Mouse (Mus musculus) heart, embryonic 15.5 days (tissue): Measurements from ENCODE around the gene Pprc1. TPM values are rescaled to one million over a fixed set of nuclear protein-coding genes. Genes with fewer than 3 reads are reported as not detected.

Experiments
- ATAC-seq: fragments of 200-750 bp; cut with Nextera tagmentation; replicated peaks from 2 replicates; pipeline ENCODE4 v1.8.0; 2017; ENCODE audit warnings: low read depth, moderate TSS enrichment; ENCODE audit not compliant: insufficient number of reproducible peaks, insufficient read depth, low FRiP score
- H3K27ac ChIP-seq: fragments of 300-500 bp; sonication (generic); 2 replicates; pipeline ENCODE4 v1.5.1; 2015; ENCODE audit warnings: mild to moderate bottlenecking, inconsistent platforms
- H3K27me3 ChIP-seq: fragments of 300-500 bp; sonication (generic); 2 replicates; pipeline ENCODE4 v1.6.1; 2015; ENCODE audit warnings: inconsistent platforms
- H3K36me3 ChIP-seq: fragments of 300-500 bp; sonication (generic); 2 replicates; pipeline ENCODE4 v1.6.1; 2015; ENCODE audit warnings: mild to moderate bottlenecking, inconsistent platforms
- H3K4me1 ChIP-seq: fragments of 300-500 bp; sonication (generic); replicated peaks from 2 replicates; pipeline ENCODE4 v1.6.1; 2015; ENCODE audit warnings: inconsistent platforms
- H3K4me2 ChIP-seq: fragments of 300-500 bp; sonication (generic); 2 replicates; pipeline ENCODE4 v1.6.1; 2015; ENCODE audit warnings: inconsistent platforms, mild to moderate bottlenecking, moderate library complexity
- H3K4me3 ChIP-seq: fragments of 300-500 bp; sonication (generic); 2 replicates; pipeline ENCODE4 v1.5.1; 2015; ENCODE audit warnings: mild to moderate bottlenecking, inconsistent platforms
- H3K9ac ChIP-seq: fragments of 300-500 bp; sonication (generic); 2 replicates; pipeline ENCODE4 v1.6.1; 2015; ENCODE audit warnings: mild to moderate bottlenecking, inconsistent platforms
- H3K9me3 ChIP-seq: fragments of 300-500 bp; sonication (generic); replicated peaks from 2 replicates; pipeline ENCODE4 v1.6.1; 2016; ENCODE audit warnings: inconsistent platforms
- WGBS: fragments of 180-500 bp; shearing (Covaris S2); methylation state at CpG from one replicate; pipeline ENCODE4 v1.1.7; 2015; ENCODE audit warnings: mixed read lengths; 5-methylcytosine and 5-hydroxymethylcytosine counted together
- polyA plus RNA-seq: library from polyadenylated mRNA; unstranded; fragments of >200 nt; fragmentation: Nextera tagmentation; extraction: Ambion mirVana; gene quantifications from 2 replicates; pipeline ENCODE4 v1.2.1, GENCODE M21; 2015

Pprc1 gene
- polyA plus RNA-seq, 1 experiment from 2014 or later = 17.7 TPM

DNA sequence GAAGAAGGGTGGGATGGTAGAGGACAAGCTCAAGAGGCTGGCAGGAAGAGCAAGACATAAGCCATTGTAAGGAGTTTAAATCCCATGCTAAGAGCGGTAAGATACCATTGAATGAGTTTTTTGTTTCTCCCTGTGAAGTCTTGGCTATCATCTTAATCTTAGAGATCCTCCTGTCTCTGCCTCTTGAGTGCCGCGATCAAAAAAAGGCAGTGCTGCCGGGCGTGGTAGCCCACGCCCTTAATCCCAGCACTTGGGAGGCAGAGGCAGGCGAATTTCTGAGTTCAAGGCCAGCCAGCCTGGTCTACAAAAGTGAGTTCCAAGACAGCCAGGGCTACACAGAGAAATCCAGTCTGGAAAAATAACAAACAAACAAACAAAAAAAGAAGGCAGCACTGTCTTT lies 13.8 kb downstream of the Pprc1 start:
- 91% methylated on average over 7 of the region's 7 CpGs for WGBS
- Histone ChIP-seq H3K9me3 (no peaks in the 10 kb centered on the region), H3K9ac (0 out of 2 replicates have a peak overlapping the region, but pooled peaks have one; percentile 74)

DNA sequence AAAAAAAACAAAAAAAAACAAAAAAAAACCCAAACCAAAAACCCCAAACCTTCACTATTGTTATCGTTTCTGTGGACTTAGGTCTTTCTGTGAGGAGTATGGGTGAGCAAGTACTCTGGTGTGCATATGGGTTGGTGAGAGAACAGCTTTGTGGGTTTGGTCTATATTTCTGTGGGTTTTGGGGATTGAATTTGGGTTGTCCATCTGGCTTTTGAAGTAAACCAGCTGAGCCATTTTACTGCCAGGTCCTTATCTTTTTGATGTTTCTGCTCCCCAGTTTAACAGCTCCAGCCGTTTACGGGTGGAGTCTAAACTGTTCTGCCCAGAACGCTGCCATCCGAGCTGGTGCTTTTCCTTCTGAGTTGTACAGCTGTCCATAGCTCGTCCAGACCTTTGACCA lies 16.2 kb downstream of the Pprc1 start:
- no peak overlapping the region for H3K4me2 ChIP-seq
- no peak overlapping the region for H3K4me3 ChIP-seq

More for the DNA sequence above, 13.8 kb downstream of the Pprc1 start:
- H3K36me3 ChIP-seq = peaks cover 20% of the 10 kb centered on the region
- H3K27ac ChIP-seq = no peak overlapping the region
- ATAC-seq = no peak
- H3K4me3 ChIP-seq = peak overlapping the region; percentile 86; the same call in 1 of the 2 replicates
- H3K4me2 ChIP-seq = peak overlapping the region; percentile 81; the same call in 1 of the 2 replicates
- H3K27me3 ChIP-seq = no peaks in the 10 kb centered on the region
- peaks cover 30% of the 10 kb centered on the region for H3K4me1 ChIP-seq

DNA sequence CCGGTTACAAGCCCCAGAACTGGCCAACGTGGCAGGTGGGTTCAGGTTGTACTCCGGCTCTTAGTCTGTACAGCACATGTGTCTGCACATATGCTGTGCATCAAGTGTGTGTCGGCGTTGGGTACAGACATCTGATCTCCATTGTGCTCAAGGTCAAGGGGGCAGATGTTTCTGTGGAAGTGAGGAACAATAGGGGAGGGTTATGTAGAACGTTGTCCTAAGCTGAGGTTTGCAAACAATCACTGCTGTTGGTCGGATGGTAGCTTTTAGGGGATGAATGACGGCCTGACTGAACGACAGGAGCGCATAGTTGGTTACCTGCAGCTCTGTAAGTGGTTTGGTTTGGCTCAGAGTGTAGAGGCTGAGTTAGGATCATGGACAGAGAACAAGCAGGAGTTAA lies 23.4 kb downstream of the Pprc1 start:
- Histone ChIP-seq H3K4me2 (no peak overlapping the region), H3K9me3 (no peaks in the 10 kb centered on the region), H3K4me1 (no peaks in the 10 kb centered on the region), H3K4me3 (no peak overlapping the region), H3K9ac (no peak overlapping the region), H3K27ac (no peak overlapping the region), H3K36me3 (peaks cover 79% of the 10 kb centered on the region), H3K27me3 (no peaks in the 10 kb centered on the region)
- ATAC-seq = no peak
- 75% methylated on average over 10 of the region's 10 CpGs for WGBS

More for the DNA sequence above, 16.2 kb downstream of the Pprc1 start:
- H3K36me3 ChIP-seq = peaks cover 43% of the 10 kb centered on the region
- H3K9me3 ChIP-seq = no peaks in the 10 kb centered on the region
- H3K9ac ChIP-seq = no peak overlapping the region
- WGBS = 56% methylated on average over 6 of the region's 6 CpGs
- H3K27me3 ChIP-seq = no peaks in the 10 kb centered on the region
- no peak overlapping the region for H3K27ac ChIP-seq
- no peak for ATAC-seq
- peaks cover 27% of the 10 kb centered on the region for H3K4me1 ChIP-seq

DNA sequence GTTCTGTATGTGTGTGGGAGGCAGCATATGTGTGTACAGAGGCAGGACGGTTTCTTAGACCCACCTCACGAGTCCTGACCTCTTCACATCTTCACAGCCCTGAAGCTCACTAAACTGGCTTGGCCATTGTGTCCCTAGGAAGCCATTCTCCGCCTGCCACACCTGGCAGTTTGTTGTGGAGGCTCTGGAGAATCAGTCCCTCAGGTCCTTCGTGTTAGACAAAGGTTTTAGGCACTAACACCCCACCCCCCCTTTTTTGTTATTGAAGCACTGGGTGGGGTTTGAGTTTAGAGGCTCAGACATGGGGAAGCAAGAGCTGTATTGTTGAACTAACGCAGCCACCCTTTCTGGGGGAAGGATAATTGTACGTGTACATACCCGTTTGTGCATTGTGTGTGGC lies 28.6 kb downstream of the Pprc1 start:
- Histone ChIP-seq H3K27me3 (no peaks in the 10 kb centered on the region), H3K4me3 (no peak overlapping the region), H3K9me3 (no peaks in the 10 kb centered on the region), H3K4me1 (peaks cover 17% of the 10 kb centered on the region), H3K4me2 (no peak overlapping the region), H3K36me3 (peaks cover 34% of the 10 kb centered on the region), H3K27ac (no peak overlapping the region), H3K9ac (no peak overlapping the region)
- no peak for ATAC-seq
- WGBS = 88% methylated on average over 7 of the region's 7 CpGs

DNA sequence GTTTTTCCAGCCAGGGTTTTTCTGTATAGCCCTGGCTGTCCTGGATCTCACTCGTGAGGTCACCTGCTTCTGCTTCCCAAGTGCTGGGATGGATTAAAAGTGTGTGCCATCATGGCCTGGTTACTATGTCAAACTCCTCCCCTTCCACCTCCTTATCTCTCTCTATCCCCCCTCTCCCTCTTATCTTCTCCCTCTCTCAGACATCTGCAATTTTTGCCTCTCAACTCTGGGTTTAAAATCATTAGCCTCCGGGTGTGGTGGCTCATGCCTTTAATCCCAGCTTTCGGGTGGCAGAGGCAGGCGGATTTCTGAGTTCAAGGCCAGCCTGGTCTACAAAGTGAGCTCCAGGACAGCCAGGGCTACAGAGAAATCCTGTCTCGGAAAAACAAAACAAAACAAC lies 29.6 kb downstream of the Pprc1 start:
- Histone ChIP-seq H3K4me1 (peaks cover 17% of the 10 kb centered on the region), H3K36me3 (peaks cover 30% of the 10 kb centered on the region; the same call in 1 of the 2 replicates), H3K9me3 (no peaks in the 10 kb centered on the region), H3K4me2 (no peak overlapping the region), H3K9ac (no peak overlapping the region), H3K4me3 (no peak overlapping the region), H3K27me3 (no peaks in the 10 kb centered on the region), H3K27ac (no peak overlapping the region)
- 81% methylated on average over 5 of the region's 5 CpGs for WGBS
- no peak for ATAC-seq

DNA sequence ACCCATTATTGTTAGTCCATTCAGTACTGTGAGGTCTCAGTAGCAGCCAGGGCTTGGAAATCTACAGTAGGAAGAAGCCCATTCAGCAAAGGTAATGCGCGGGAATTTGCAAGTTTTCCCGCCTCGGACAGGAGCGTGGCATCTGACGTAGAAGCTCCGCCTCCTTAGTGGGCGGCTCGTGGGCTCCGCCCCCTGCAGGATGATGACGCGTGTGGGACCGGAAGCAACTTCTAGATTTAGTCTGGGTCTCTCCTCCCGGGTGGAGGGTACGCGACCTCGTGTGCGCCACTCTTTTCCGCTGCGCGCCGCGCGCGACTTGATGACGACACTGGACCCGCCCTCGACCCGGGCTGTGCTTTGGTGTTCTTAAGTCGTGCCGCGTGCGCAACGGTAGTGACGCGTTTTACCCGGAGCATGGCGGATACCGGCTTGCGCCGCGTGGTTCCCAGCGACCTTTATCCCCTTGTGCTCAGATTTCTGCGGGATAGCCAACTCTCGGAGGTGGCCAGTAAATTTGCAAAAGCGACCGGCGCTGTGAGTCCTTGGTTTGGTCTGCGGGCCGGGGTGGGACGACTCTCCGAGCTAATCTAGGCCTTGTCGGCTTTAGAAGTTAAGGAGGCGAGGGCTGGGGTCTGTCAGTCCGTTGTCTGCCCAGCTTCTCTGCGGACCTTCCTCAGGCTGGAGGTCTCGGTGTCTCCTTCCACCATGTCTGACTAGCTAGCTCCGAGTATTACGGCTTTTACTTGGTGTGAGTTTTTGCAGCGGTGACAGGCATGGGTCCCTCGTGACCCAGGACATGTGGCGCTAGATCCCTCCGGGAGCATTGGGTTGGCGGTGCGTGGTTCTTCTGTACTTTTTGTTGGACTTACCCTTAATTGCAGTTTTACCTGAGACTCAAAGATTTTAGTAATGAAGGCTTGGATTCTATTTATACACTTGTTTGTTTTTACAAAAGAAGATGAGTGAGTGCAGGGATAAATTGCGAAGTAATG lies 31.2 kb downstream of the Pprc1 start, which contains the start of gene Nolc1:
TSS of gene Nolc1 (plus strand) at position 248 of the 992 bp plus-strand sequence.
- peaks cover 35% of the 10 kb centered on the region for H3K36me3 ChIP-seq
- no peaks in the 10 kb centered on the region for H3K9me3 ChIP-seq
- peaks cover 17% of the 10 kb centered on the region for H3K4me1 ChIP-seq
- peak within 1 kb of the TSS; percentile 91 for H3K4me3 ChIP-seq
- WGBS = under 1% methylated on average over 66 of the region's 66 CpGs
- H3K9ac ChIP-seq = peak within 1 kb of the TSS; percentile 74
- no peaks in the 10 kb centered on the region for H3K27me3 ChIP-seq
- H3K27ac ChIP-seq = peak within 1 kb of the TSS; percentile 78
- H3K4me2 ChIP-seq = peak within 1 kb of the TSS; percentile 64
- peak; percentile 95 for ATAC-seq

DNA sequence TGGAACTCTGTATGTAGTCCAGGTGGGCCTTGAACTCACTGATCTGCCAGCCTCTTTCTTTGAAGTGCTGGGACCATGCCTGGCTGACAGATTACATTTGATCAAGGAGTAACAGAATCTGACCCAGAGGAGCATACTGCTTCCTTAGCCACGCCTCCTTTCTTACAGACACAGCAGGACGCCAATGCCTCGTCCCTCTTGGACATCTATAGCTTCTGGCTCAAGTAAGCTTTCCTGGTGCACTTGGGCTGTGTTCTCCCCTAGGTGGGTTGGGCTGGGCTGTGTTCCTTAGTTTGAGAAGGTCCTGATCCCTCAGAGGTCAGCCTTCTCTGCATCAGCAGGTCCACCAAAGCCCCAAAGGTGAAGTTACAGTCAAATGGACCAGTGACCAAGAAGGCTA lies 33.8 kb downstream of the Pprc1 start:
- WGBS = 69% methylated on average over 3 of the region's 3 CpGs
- Histone ChIP-seq H3K36me3 (peaks cover 48% of the 10 kb centered on the region), H3K4me1 (peaks cover 17% of the 10 kb centered on the region), H3K9ac (no peak overlapping the region), H3K27me3 (no peaks in the 10 kb centered on the region), H3K9me3 (no peaks in the 10 kb centered on the region), H3K4me2 (no peak overlapping the region), H3K27ac (no peak overlapping the region), H3K4me3 (no peak overlapping the region)
- ATAC-seq = no peak

DNA sequence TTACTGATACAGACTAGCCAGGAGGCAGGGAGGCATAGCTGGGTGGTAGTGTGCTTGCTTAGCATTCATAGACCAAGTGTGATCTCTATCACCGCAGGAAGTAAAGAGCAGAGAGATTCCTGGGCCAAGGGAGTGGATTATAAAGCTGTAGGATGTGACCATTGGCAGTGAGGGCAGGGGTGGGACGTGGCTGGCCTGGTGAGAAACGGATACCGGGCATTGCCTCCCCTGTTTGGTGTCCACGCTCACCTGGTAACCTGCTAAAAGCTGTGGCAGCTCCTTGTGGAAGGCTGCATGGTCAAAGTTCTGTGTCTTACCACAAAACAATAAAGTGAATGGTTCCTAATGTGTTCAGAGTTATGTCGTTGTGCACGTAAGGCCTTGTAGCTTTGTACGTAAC lies 40.5 kb downstream of the Pprc1 start:
- H3K9me3 ChIP-seq = no peaks in the 10 kb centered on the region
- 94% methylated on average over 8 of the region's 8 CpGs for WGBS
- no peak overlapping the region for H3K4me2 ChIP-seq
- peaks cover 53% of the 10 kb centered on the region for H3K36me3 ChIP-seq
- no peak overlapping the region for H3K9ac ChIP-seq
- no peak overlapping the region for H3K27ac ChIP-seq
- ATAC-seq = no peak
- peaks cover 7% of the 10 kb centered on the region for H3K4me1 ChIP-seq
- H3K4me3 ChIP-seq = no peak overlapping the region
- H3K27me3 ChIP-seq = no peaks in the 10 kb centered on the region

DNA sequence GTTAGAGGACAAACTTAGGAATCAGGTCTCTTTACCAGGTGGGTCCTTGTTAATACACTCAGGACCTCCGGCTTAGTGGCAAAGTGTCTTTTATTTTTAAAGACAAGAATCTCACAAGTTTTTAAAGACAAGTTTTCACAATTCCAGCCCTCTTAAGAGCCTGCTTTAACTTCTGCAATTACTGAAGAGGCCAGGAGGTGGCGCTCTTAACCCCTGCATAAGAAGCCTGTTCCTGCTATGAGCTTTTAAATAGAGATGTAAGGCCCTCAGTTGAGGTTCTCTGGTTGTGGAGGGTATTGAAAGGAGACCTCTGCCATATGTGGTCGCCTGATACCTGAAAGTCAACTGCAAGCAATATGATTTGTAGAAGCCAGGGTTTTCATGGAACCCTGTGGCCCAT lies 41.7 kb downstream of the Pprc1 start:
- Histone ChIP-seq H3K27me3 (no peaks in the 10 kb centered on the region), H3K27ac (no peak overlapping the region), H3K9me3 (no peaks in the 10 kb centered on the region), H3K9ac (no peak overlapping the region), H3K4me1 (peaks cover 7% of the 10 kb centered on the region), H3K4me3 (no peak overlapping the region), H3K4me2 (no peak overlapping the region), H3K36me3 (peaks cover 41% of the 10 kb centered on the region)
- 45% methylated on average over 3 of the region's 3 CpGs for WGBS
- ATAC-seq = no peak

DNA sequence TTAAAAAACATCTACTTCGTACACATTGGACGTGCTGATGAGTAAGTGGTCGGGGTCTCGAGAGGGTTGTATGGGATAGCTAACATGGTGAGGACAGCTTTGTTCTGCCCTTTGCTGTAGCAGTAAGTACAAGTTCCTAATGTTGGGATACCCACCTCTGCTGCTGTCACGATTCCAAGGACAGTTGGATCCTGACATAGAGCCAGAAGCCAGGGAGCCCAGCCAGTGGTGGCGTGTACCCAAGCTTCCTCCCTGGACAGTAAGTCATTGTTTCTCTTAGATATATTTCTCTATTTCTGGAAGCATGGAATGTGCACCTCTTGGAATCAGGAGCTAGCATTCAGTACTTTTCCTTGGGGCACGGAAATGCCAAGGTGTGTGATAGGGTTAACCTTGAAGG lies 43.2 kb downstream of the Pprc1 start:
- H3K4me3 ChIP-seq = no peak overlapping the region
- H3K36me3 ChIP-seq = peaks cover 26% of the 10 kb centered on the region
- ATAC-seq = no peak
- H3K9ac ChIP-seq = no peak overlapping the region
- H3K27ac ChIP-seq = no peak overlapping the region
- H3K27me3 ChIP-seq = no peaks in the 10 kb centered on the region
- no peak overlapping the region for H3K4me2 ChIP-seq
- H3K4me1 ChIP-seq = peaks cover 7% of the 10 kb centered on the region
- no peaks in the 10 kb centered on the region for H3K9me3 ChIP-seq
- 53% methylated on average over 7 of the region's 7 CpGs for WGBS

DNA sequence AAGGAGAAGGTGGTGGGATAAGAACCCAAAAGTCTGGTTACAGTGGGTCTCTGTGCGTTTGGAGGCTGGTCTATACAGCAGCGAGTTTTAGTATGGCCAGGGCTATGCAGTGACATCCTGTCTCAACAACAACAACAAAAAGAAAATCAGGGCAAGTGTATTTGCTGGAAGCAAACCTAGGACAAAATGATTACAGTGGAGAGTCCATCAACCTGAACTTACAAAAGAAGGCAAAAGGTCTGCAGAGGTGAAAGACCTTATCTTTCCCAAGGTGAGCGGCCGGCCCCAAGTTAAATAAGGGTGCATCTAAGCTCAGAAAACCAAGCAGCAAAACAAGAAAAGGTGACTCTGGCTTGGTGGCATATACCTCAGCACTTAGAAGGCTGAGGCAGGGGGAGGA lies 47.0 kb downstream of the Pprc1 start:
- peaks cover 7% of the 10 kb centered on the region for H3K4me1 ChIP-seq
- H3K4me2 ChIP-seq = no peak overlapping the region
- no peak overlapping the region for H3K27ac ChIP-seq
- no peak overlapping the region for H3K9ac ChIP-seq
- no peak for ATAC-seq
- no peaks in the 10 kb centered on the region for H3K9me3 ChIP-seq
- H3K36me3 ChIP-seq = no peaks in the 10 kb centered on the region
- H3K4me3 ChIP-seq = no peak overlapping the region
- WGBS = 80% methylated on average over 4 of the region's 4 CpGs
- H3K27me3 ChIP-seq = no peaks in the 10 kb centered on the region
